Mouse (Mus musculus) ovary, adult 10 weeks (tissue): ENCODE results near the gene Ces2f. TPM values are rescaled to one million over a fixed set of nuclear protein-coding genes. Genes with fewer than 3 reads are reported as not detected.

Experiments
- polyA plus RNA-seq: library from polyadenylated mRNA; stranded (reverse); fragments of 350-450 nt; fragmentation: Illumina TruSeq; extraction: RNeasy Lipid Tissue Mini Kit (QIAGEN cat#74804); gene quantifications from one replicate; pipeline ENCODE4 v1.2.3, GENCODE M21; 2014

Gene Ces2f
- not detected for polyA plus RNA-seq

GRCm38 (mm10) chr8:104947056-104947455 is at the start of gene Ces2f:
TSS of gene Ces2f (plus strand) at chr8:104947356.

GRCm38 (mm10) chr8:104925972-104926596 is 21.1 kb upstream of the Ces2f start, which contains the start of gene Ces2e:
TSS of gene Ces2e (plus strand) at chr8:104926260.

DNA sequence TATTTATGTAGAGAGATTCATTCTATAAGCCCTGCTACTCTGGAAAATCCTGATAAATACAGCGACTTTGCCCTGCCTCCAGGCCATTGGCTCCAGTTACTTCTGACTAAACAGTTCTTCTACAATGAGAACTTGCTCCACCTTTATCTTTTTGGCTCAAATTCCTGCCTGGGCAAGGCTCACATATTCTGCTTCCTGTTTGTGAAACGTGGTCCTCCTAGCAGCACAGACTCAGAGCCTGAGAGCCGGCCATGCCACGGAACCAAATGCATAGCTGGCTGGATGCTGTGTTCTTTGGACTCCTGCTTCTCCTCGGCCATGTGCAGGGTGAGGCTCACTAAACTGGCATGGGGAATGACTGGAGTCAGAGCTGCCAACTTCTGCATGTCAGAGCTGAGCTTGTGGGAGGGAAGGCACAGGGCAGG is 14.4 kb downstream of the Ces2f start, which contains the start of gene Ces2g:
Gene Ces2g, plus strand, starts transcription at position 182 of the 425 bp plus-strand sequence.

DNA sequence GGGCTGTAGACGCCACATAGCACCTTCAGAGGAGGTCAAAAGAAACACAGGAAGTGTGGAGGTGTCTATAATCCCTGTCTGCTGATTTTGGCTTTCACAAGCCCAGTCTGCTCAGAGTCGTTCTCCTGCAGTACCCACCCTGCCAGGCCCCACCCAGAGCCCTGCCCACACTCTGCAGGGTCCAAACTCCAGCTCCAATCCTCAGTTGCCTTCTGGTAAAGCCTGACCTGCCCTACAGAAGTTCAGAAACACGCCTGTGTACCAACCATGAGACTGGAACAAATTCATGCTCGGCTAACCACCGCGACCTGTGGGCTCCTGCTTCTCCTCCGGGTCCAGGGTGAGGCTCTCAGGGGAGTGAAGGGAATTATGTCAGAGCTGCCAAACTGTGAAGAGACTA is 53.4 kb downstream of the Ces2f start, which contains the start of gene Ces2h:
Gene Ces2h, plus strand, starts transcription at position 268 of the 400 bp plus-strand sequence.

Other genes with a start within 250 kb of the Ces2f start
- gene Ces2a, start 213.4 kb upstream of the Ces2f start, polyA plus RNA-seq = not detected
- gene Ces2b, start 115.8 kb upstream of the Ces2f start, polyA plus RNA-seq = 0.17 TPM
- gene Ces2c, start 100.3 kb upstream of the Ces2f start, polyA plus RNA-seq = not detected
- 4.4 TPM for gene Ces2e, start 21.1 kb upstream of the Ces2f start, polyA plus RNA-seq
- 46.3 TPM for gene Ces2g, start 14.4 kb downstream of the Ces2f start, polyA plus RNA-seq
- gene Ces2h, start 53.5 kb downstream of the Ces2f start, polyA plus RNA-seq = not detected
- not detected for gene Ces3a, start 101.2 kb downstream of the Ces2f start, polyA plus RNA-seq
- gene Ces3b, start 136.4 kb downstream of the Ces2f start, polyA plus RNA-seq = not detected
- gene Ces4a, start 184.4 kb downstream of the Ces2f start, polyA plus RNA-seq = not detected
- 456 TPM for gene Cbfb, start 223.3 kb downstream of the Ces2f start, polyA plus RNA-seq